Mouse (Mus musculus): Measurements from ENCODE around the gene Tbc1d1. TPM values are rescaled to one million over a fixed set of nuclear protein-coding genes. Genes with fewer than 3 reads are reported as not detected.

Tbc1d1 gene
- total and polyA plus RNA-seq, 2 experiments from 2014 or later: 5.9 to 20.5 TPM

- DNase-seq (no peak), ATAC-seq (no peak)
- H3K9ac ChIP-seq: no peak overlapping the region
- TF ChIP-seq CTCF (IDR thresholded peaks at IDR 0.05; ENCODE audit: low read depth): no peak
- no peaks in the 10 kb centered on the region for H3K36me3 ChIP-seq (ENCODE audit: insufficient read depth)
- WGBS: 69% methylated on average over 4 of the region's 4 CpGs
- no peaks in the 10 kb centered on the region for H3K9me3 ChIP-seq (ENCODE audit: low read length)
- no peak overlapping the region for H3K4me2 ChIP-seq (ENCODE audit: low read depth)
- no peak overlapping the region for H3K27ac ChIP-seq (ENCODE audit: low read depth, low read length)
- H3K27me3 ChIP-seq (ENCODE audit: insufficient read depth, low read length): no peaks in the 10 kb centered on the region
- H3K4me1 ChIP-seq (ENCODE audit: insufficient read depth): peaks cover 8% of the 10 kb centered on the region; the same call in 1 of the 2 replicates
- no peak overlapping the region for H3K4me3 ChIP-seq (ENCODE audit: low read depth, low read length)
Observed at GRCm38 (mm10) chr5:64391346-64391745, 235.2 kb downstream of the Tbc1d1 start.

- 89% methylated on average over 8 of the region's 8 CpGs for WGBS
- TF ChIP-seq CTCF (IDR thresholded peaks at IDR 0.05; ENCODE audit: low read depth): no peak
- ATAC-seq: no peak
- Histone ChIP-seq H3K4me3 (ENCODE audit: low read depth, low read length) (no peak overlapping the region), H3K9me3 (ENCODE audit: low read length) (no peaks in the 10 kb centered on the region), H3K27ac (ENCODE audit: low read depth, low read length) (no peak overlapping the region), H3K27me3 (ENCODE audit: insufficient read depth, low read length) (no peaks in the 10 kb centered on the region), H3K9ac (no peak overlapping the region), H3K4me2 (ENCODE audit: low read depth) (no peak overlapping the region), H3K4me1 (ENCODE audit: insufficient read depth) (peaks cover 8% of the 10 kb centered on the region; the same call in 1 of the 2 replicates), H3K36me3 (ENCODE audit: insufficient read depth) (no peaks in the 10 kb centered on the region)
- no peak for DNase-seq
Observed at GRCm38 (mm10) chr5:64392426-64393020, 236.4 kb downstream of the Tbc1d1 start.

GRCm38 (mm10) chr5:64393530-64393929, 237.4 kb downstream of the Tbc1d1 start:
- Histone ChIP-seq H3K27me3 (ENCODE audit: insufficient read depth, low read length) (no peaks in the 10 kb centered on the region), H3K4me3 (ENCODE audit: low read depth, low read length) (no peak overlapping the region), H3K4me2 (ENCODE audit: low read depth) (no peak overlapping the region), H3K4me1 (ENCODE audit: insufficient read depth) (peaks cover 8% of the 10 kb centered on the region; the same call in 1 of the 2 replicates), H3K9ac (no peak overlapping the region), H3K36me3 (ENCODE audit: insufficient read depth) (no peaks in the 10 kb centered on the region), H3K9me3 (ENCODE audit: low read length) (no peaks in the 10 kb centered on the region), H3K27ac (ENCODE audit: low read depth, low read length) (no peak overlapping the region)
- WGBS: 82% methylated on average over 4 of the region's 4 CpGs
- ATAC-seq: no peak
- no peak for DNase-seq
- TF ChIP-seq CTCF (IDR thresholded peaks at IDR 0.05; ENCODE audit: low read depth): no peak

GRCm38 (mm10) chr5:64398155-64398554, 242.1 kb downstream of the Tbc1d1 start:
- no peak for DNase-seq
- WGBS: 78% methylated on average over 13 of the region's 13 CpGs

GRCm38 (mm10) chr5:64400742-64401141, 244.6 kb downstream of the Tbc1d1 start:
- WGBS: 94% methylated on average over 4 of the region's 4 CpGs
- no peak for ATAC-seq
- no peak overlapping the region for H3K9ac ChIP-seq

More at GRCm38 (mm10) chr5:64398155-64398554, 242.1 kb downstream of the Tbc1d1 start:
- no peaks in the 10 kb centered on the region for H3K36me3 ChIP-seq (ENCODE audit: insufficient read depth)
- H3K4me2 ChIP-seq (ENCODE audit: low read depth): no peak overlapping the region
- no peak for TF ChIP-seq CTCF (IDR thresholded peaks at IDR 0.05; ENCODE audit: low read depth)
- H3K4me3 ChIP-seq (ENCODE audit: low read depth, low read length): no peak overlapping the region
- ATAC-seq: no peak
- H3K27ac ChIP-seq (ENCODE audit: low read depth, low read length): no peak overlapping the region
- H3K9me3 ChIP-seq (ENCODE audit: low read length): no peaks in the 10 kb centered on the region
- H3K9ac ChIP-seq: no peak overlapping the region
- H3K27me3 ChIP-seq (ENCODE audit: insufficient read depth, low read length): no peaks in the 10 kb centered on the region
- no peaks in the 10 kb centered on the region for H3K4me1 ChIP-seq (ENCODE audit: insufficient read depth)

More at GRCm38 (mm10) chr5:64400742-64401141, 244.6 kb downstream of the Tbc1d1 start:
- H3K9me3 ChIP-seq (ENCODE audit: low read length): no peaks in the 10 kb centered on the region
- no peak for DNase-seq
- no peaks in the 10 kb centered on the region for H3K27me3 ChIP-seq (ENCODE audit: insufficient read depth, low read length)
- no peaks in the 10 kb centered on the region for H3K36me3 ChIP-seq (ENCODE audit: insufficient read depth)
- no peak overlapping the region for H3K4me3 ChIP-seq (ENCODE audit: low read depth, low read length)
- H3K4me1 ChIP-seq (ENCODE audit: insufficient read depth): no peaks in the 10 kb centered on the region
- TF ChIP-seq CTCF (IDR thresholded peaks at IDR 0.05; ENCODE audit: low read depth): no peak
- no peak overlapping the region for H3K4me2 ChIP-seq (ENCODE audit: low read depth)
- no peak overlapping the region for H3K27ac ChIP-seq (ENCODE audit: low read depth, low read length)

Small RNA genes within 50 kb of the gene (microRNA-seq; reads per million reads assigned to microRNA genes)
- 0 reads per million in 2 experiments for gene Gm22395

Other genes starting within 250 kb of the Tbc1d1 start
- 5.1 and 5.3 TPM in 2 replicates for gene Rell1, start 187.4 kb upstream of the Tbc1d1 start, total RNA-seq (2014; rRNA removed)
- gene Rell1, start 187.4 kb upstream of the Tbc1d1 start, polyA plus RNA-seq (2015; fragmentation: Nextera tagmentation; extraction: Ambion mirVana): 9.6 and 11.2 TPM in 2 replicates
- 10.0 and 12.9 TPM in 2 replicates for gene Pgm2, start 63.4 kb upstream of the Tbc1d1 start, total RNA-seq (2014; rRNA removed)
- gene Pgm2, start 63.4 kb upstream of the Tbc1d1 start, polyA plus RNA-seq (2015; fragmentation: Nextera tagmentation; extraction: Ambion mirVana): 14.7 and 17.1 TPM in 2 replicates

All from forebrain, postnatal 0 days (tissue).